Mouse (Mus musculus): ENCODE measurements around the gene Fbxo40.

DNA sequence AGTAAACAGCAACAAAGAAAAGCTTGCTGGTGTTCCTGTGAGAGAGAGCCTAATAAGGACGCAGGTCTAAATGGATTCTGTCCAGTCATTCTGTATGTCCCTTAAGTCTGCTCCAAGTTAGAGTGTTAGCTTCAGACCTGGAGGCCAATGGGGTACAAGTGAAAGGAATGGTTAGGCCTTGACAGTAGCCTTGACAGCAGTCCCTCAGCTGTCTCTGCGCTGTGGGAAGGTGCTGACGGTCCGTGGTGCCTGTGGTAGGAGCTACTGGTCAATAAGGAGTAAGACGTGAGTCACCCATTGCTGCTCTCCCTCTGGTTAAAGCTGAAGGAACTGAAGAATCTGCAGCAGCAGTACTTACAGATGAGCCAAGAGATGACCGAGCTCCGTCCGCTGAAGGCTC, 66.0 kb downstream of the Fbxo40 start:
- no peak for TF ChIP-seq GATA1 (IDR thresholded peaks at IDR 0.05; ENCODE audit: borderline replicate concordance, low read length)
- no peak for TF ChIP-seq CTCF (IDR thresholded peaks at IDR 0.05; ENCODE audit: low read depth, low read length)
- TF ChIP-seq POLR2AphosphoS5 (IDR thresholded peaks at IDR 0.05; ENCODE audit: insufficient replicate concordance, low read depth, low read length): no peak
- no peak for TF ChIP-seq TAL1 (conservative IDR thresholded peaks at IDR 0.05; ENCODE audit: low read depth, low read length)
